Mouse (Mus musculus) kidney, adult 2 months (tissue): ENCODE measurements around the gene 1700030J22Rik.
A peak's percentile ranks its signal among the peaks of the same experiment; 100 is the strongest.

ENCODE experiments used
- CTCF ChIP-seq: fragments of 200-500 bp; conservative IDR thresholded peaks from 2 replicates; pipeline ENCODE4 v1.5.1; 2011; ENCODE audit warnings: low read depth, mild to moderate bottlenecking, control low read depth, low read length, moderate library complexity, mixed read lengths; ENCODE audit not compliant: insufficient read depth, insufficient read length
- POLR2A ChIP-seq: fragments of 200-500 bp; IDR thresholded peaks from one replicate; pipeline ENCODE4 v1.6.1; 2011; ENCODE audit warnings: low read depth, low read length, control low read depth

DNA sequence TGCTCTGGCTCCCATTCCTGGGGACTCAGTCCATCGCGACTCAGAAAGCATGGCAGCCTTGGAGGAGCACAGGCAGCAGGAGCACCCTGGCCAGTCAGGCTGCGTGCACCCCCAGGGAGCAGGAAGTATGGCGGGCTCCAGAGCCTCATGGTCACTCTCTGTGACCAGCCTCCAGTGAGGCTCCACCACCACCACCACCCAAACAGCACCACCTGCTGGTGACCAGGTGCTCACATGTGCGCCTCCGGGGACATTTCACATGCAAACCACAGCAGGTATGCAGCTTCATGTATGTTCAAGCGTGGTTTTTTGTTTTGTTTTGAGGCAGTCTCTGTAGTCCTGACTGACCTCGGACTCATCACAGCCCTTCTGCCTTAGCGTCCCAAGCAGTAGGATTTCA is 50.9 kb downstream of the 1700030J22Rik start:
- TF ChIP-seq CTCF (peak; percentile 63), POLR2A (no peak)
